Mouse (Mus musculus) liver, adult (tissue): ENCODE data around the gene Etnk1.

Source experiments
- GATA4 ChIP-seq: IDR thresholded peaks from 2 replicates; pipeline ENCODE4 v1.6.1; 2014; ENCODE audit warnings: mild to moderate bottlenecking, low read length; ENCODE audit not compliant: insufficient replicate concordance

The Etnk1 gene

GRCm38 (mm10) chr6:143166452-143167357, at the start of gene Etnk1:
Gene Etnk1 (plus strand): TSS chr6:143167221.
- TF ChIP-seq GATA4: no peak

- TF ChIP-seq GATA4: no peak
These were observed 47.7 kb upstream of the Etnk1 start for GRCm38 (mm10) chr6:143119325-143119724.

- TF ChIP-seq GATA4: no peak
These were observed 41.3 kb upstream of the Etnk1 start for GRCm38 (mm10) chr6:143125721-143126120.

- no peak for TF ChIP-seq GATA4
These were observed 37.6 kb upstream of the Etnk1 start for GRCm38 (mm10) chr6:143129466-143129865.

- TF ChIP-seq GATA4: no peak
These were observed 37.1 kb upstream of the Etnk1 start for GRCm38 (mm10) chr6:143129952-143130351.

GRCm38 (mm10) chr6:143130411-143130810, 36.6 kb upstream of the Etnk1 start:
- TF ChIP-seq GATA4: no peak

GRCm38 (mm10) chr6:143131895-143132652, 34.9 kb upstream of the Etnk1 start:
- TF ChIP-seq GATA4: no peak

- no peak for TF ChIP-seq GATA4
These were observed 33.9 kb upstream of the Etnk1 start for GRCm38 (mm10) chr6:143133150-143133549.

- no peak for TF ChIP-seq GATA4
These were observed 31.9 kb upstream of the Etnk1 start for GRCm38 (mm10) chr6:143135097-143135496.

- no peak for TF ChIP-seq GATA4
These were observed 30.3 kb upstream of the Etnk1 start for GRCm38 (mm10) chr6:143136688-143137087.

- no peak for TF ChIP-seq GATA4
These were observed 29.7 kb upstream of the Etnk1 start for GRCm38 (mm10) chr6:143137341-143137740.

- no peak for TF ChIP-seq GATA4
These were observed 27.6 kb upstream of the Etnk1 start for GRCm38 (mm10) chr6:143139417-143139816.

GRCm38 (mm10) chr6:143140884-143141283, 26.1 kb upstream of the Etnk1 start:
- TF ChIP-seq GATA4: no peak

GRCm38 (mm10) chr6:143142861-143143260, 24.2 kb upstream of the Etnk1 start:
- no peak for TF ChIP-seq GATA4

- no peak for TF ChIP-seq GATA4
These were observed 23.7 kb upstream of the Etnk1 start for GRCm38 (mm10) chr6:143143321-143143720.

GRCm38 (mm10) chr6:143143775-143144273, 23.2 kb upstream of the Etnk1 start:
- no peak for TF ChIP-seq GATA4
